Mouse (Mus musculus) megakaryocyte, embryonic 14.5 days (primary cell): ENCODE measurements at regions not wholly inside any gene's neighbourhood (a gene's known extent, or its start where the extent isn't known, plus 50 kb on each side); places are given as distances from the start of the nearest gene placed in this dataset.

Experiments used
- FLI1 ChIP-seq: IDR thresholded peaks from 2 replicates; pipeline ENCODE4 v1.6.1; 2012; ENCODE audit warnings: low read length, inconsistent platforms, mixed read lengths
- GATA1 ChIP-seq: IDR thresholded peaks from 3 replicates; pipeline ENCODE4 v1.6.1; 2012; ENCODE audit warnings: mixed read lengths, low read length, inconsistent platforms, borderline replicate concordance

DNA sequence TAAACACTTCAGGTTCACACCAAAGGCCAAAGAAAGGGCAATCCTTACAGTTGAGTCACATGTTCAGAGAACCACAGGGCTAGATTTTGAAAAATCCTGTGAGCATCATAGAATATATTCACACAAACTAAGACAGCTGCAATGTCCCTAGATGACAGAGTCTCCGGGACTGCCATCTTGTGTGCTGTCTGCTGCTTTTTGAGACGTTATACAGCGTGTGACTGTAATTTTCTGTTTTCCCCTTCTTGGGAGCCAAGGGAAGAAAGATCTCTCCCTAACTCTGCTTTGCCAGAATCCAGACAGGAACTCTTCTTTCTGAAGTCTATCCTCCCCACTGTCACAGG lies 109.1 kb upstream of the Arhgap5 start:
- TF ChIP-seq GATA1 (no peak), FLI1 (no peak)
